Mouse (Mus musculus): Measurements from ENCODE around the gene Krt78.

The Krt78 gene

DNA sequence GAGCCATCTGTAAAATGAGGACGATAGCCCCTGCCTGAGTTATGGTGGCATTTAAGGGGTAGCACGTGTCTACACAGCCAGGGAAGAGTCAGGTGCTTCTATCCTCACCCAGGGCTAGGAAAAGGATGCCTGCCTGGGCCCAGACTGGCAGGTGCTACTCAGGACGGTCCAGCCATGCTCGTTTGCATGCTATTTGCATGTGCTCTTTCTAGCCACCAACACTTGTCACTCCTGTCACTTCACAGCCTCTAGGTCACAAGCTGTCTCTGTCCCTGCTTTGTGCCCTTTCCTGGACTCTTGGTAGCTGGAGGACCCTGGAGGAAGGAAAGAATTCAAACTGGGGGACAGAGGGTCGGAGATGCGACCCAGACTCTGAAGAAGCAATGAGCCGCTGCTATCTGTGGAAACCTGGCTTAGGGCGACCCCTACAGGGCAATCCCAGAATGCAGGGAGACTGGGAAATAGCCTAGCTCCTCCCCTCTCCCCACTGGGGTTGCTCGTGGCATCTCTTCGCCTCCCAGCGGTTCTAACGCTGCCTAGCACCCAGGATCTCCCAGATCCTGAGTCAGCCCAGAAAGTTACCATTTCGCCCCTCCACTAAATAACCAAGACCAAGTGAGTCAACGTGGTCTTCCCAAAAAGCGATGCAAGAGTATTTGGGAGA, 19.5 kb upstream of the Krt78 start:
- peak; percentile 99 to 100 for DNase-seq (ENCODE audit: low spot score in 2 of 2)

DNA sequence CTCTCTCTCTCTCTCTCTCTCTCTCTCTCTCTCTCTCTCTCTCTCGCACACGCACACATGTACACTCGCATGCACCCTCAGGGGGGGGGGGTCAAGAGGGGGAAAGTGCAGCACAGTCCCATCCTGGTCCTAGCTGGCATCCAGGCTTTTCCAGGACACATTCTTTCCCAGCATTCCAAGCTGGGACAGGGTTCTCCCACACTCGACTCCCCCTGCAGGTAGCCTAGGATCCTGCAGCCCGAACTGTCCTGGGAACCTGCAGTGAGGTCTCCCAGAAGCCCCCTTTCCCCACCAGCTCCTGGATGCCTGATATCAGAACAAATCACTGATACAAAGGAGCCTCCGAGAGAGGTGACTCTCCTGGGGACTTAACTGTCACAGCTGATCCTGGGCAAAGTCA, 16.4 kb upstream of the Krt78 start:
- peak in 1 of 2 experiments; percentile 36 for DNase-seq (ENCODE audit: low spot score in 2 of 2)

DNA sequence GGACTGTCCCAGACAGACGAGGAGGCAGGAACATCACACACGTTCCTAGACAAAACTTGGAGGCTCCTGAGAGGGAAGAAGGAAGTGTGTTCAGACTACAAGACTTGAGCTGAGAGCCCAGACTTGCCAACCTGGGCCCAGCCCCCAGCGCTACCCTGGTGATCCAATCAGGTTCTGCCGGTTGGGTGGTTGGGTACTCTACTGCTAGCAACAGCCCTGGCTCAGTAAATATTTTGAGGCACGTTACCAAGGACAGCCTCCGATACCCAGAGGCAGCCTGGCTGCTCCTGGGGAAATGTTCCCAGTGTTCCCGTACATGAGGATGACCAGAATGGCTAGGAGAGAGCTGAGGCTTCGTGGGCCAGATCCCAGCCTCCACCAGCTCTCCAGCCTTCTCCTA, 12.7 kb upstream of the Krt78 start:
- no peak for DNase-seq (ENCODE audit: low spot score in 2 of 2)

DNA sequence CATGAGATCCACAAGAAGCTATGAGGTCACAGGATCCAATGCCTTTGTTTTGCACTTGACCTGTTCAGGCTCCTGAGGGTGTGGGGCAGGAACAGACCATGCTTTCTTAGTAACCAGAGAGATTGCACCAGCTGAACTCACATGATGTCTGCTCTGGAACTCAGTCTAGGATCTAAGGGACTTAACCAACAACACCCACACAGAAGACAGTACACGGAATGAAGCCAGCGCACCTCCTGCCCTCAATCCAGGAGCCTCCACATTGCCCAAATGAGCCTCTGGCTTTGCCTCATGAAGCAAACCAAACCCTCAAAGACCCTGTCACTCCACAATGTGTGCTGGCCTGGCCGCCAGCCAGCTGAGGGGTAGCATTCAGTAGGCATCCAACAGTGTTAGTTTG, 4.8 kb upstream of the Krt78 start:
- no peak for DNase-seq (ENCODE audit: low spot score in 2 of 2)

DNA sequence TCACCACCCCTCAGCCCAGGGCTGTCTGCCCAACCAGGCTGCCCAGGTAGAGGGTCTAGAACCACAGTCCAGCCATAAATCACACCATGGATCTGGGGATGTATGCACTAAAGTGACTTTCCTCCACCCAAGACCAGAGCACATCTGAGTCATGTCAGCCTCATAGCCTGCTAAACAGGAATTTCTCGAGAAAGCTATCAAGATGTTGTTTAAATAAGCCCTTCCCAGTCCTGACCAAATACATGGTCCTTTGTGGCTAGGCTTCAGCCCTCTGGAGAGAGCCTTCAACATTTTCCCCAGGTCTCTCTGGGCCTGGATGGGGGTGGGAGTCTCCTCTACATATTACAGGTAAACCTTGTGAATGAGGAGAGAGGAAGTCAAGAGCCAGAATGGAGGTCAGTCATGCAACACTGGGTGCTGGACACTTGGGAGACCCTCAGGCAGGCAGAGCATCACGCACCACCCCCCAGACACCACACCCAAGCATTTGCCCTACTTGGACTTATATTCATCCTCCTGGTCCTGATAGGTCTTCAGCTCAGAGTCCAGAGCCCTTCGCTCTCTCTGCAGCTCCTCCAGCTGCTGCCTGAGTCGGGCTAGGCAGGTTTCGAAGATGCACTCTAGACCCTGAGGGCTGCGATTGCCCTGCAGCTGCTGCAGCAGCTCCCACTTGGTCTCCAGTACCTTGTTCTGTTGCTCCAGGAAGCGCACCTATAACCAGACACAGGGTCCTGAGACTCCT, 1.2 kb downstream of the Krt78 start:
- DNase-seq (ENCODE audit: low spot score in 2 of 2) = no peak

DNA sequence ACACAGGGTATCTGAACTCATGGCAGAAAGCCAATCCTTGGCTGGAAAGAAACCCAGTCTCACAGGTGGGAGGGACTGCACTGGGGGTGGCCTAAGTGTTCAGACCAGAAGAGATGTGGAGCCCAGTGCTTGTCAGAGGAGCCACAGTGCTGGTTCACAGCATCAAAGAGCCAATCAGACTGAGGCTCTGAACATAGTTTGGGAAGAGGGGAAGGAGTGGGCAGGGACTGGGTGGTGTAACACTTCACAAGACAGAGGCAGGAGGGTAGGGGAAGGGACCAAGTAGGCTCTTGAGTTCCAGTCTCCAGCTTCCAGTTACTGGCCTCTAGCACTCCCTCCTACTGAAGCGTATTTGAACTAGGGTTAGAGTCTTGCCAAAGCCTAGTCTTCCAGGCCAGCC, 8.7 kb downstream of the Krt78 start:
- no peak for DNase-seq (ENCODE audit: low spot score in 2 of 2)

DNA sequence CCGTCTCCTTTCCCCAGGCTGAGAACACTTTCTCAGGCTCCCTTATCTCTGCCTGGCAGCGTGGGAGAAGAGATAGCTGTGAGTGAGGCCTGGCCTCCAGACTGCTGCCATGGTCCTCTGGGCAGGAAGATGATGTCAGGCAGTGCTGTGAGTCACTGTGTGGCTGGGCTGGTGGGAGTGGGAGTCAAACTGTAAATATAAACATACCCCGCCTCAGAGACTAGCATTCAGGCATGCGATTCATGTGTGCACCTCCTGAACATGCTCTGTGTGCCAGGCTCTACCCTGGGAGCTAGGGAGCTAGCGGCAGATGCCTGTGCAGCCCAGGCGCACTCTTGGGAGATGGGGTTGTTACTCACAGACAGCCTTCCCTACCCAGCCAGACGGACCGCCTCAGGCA, 12.1 kb downstream of the Krt78 start:
- no peak for DNase-seq (ENCODE audit: low spot score in 2 of 2)

DNA sequence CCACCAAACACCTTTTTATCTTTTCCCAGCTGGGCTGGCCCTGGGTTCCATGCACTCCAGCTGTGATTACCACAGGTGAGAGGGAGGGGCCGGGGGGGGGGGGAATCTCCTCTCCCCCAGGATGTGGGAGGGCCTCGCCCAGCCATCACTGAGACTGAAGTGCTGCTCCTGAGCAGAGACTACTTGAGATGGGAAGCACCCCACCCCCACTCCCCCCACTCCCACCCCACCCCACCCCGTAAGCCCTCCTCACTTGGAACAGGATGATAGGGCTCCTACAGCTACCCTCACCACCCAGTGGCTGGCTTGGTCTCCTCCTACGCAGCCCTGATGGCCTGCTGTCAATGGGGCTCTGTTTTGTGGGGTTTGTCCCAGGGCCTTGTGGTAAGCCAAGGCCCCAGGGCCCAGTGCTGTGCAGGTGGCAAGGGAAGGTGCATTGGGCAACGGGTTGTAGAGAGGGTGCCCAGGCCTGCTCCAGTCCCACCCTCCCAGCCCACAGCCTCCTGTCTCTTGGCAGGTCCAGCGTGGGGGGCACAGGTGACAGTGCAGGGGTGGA, 13.7 kb downstream of the Krt78 start, which contains the start of gene Krt79:
Gene Krt79 (minus strand): TSS at position 51 of the 556 bp plus-strand sequence.
- DNase-seq (ENCODE audit: low spot score in 2 of 2) = no peak

DNA sequence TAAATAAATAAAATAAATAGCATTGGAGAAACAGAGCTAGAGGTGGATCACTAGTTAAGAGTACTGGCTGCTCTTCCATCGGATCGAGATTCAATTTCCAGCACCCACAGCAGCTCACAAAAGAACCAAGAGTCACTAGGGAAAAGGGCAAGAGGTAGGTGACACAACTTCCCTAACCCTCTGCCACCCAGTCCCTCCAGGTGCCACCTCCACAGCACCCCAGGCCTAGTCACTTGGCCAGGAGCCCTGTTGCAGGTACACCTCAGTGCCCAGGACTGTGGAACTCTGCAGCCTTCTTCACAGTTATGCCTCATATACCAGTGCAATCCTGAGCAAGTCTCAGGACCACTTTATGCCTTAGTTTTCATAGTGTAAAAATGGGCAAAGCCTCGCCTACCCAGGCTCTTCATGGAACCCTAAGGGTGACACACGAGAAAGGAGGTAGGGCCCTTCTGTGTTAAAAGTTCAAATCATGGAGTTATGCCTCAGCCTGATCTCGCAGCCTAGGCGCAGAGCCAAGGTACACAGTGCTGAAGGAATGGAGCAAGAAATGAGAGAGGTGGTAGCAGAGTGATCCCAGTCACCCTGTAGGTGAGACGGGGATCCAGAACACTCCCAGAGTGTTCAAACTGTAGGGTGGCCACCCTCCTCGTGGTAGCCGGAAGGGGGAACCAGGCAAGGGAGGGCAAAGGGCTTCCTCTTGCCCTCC, 15.3 kb downstream of the Krt78 start:
- no peak for DNase-seq (ENCODE audit: low spot score in 2 of 2)

DNA sequence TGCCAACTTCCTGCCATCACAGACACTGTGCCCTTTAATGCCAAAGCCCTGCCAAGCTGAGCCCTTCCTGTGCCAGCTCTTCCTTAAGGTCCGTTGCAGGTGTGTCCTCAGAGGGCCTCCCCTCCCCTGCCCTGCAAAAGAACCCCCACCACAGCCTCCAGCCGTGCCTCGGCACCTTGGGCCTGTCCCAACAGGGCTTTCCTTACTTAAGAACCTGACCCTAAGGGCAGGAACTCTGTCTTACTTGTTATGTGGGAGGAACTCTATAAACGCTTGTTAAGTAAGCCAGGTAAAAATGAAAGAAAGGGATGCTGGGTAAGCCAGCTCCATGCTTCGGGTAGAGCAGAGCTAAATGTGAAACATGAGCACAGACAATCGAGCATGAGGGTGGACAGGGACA, 21.1 kb downstream of the Krt78 start:
- DNase-seq (ENCODE audit: low spot score in 2 of 2) = no peak

DNA sequence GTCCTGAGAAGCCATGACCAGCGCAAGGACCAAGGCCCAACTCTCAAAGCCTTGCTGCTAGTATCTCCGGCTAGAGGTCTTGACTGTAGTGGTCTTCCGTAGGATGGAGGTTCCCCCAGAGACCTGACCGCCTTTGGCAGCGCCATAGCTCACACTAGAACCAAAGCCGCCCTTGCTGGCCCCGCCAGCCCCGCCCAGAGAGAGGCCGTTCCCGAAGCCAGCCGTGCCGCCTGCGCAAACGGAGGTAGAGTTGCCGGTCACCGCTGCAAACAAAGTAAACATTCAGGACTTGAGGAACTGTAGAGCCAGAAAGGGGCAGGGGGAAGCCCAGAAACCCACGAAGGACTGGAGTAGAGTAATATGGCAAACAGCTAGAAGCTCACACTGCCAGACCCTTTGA, 24.4 kb downstream of the Krt78 start:
- DNase-seq (ENCODE audit: low spot score in 2 of 2) = no peak

DNA sequence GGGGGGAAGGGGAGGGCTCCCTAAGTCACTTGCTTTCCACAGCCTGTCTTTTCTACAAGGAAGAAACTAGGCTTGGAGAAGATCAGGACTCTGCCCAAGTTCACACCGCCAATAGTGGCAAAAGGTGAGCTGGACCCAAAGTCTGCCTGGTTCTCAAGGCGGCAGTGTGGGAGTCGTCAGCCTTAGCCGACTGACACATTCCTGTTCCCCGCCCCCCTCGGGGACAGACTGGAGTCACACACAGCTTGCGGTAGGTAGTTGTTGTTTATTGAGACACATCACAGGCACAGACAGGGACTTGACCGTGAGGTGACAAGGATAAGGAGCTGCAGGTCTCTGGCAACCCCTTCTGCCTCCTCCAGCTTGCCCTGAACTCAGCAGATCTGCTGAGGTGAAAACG, 25.0 kb downstream of the Krt78 start:
- no peak for DNase-seq (ENCODE audit: low spot score in 2 of 2)

DNA sequence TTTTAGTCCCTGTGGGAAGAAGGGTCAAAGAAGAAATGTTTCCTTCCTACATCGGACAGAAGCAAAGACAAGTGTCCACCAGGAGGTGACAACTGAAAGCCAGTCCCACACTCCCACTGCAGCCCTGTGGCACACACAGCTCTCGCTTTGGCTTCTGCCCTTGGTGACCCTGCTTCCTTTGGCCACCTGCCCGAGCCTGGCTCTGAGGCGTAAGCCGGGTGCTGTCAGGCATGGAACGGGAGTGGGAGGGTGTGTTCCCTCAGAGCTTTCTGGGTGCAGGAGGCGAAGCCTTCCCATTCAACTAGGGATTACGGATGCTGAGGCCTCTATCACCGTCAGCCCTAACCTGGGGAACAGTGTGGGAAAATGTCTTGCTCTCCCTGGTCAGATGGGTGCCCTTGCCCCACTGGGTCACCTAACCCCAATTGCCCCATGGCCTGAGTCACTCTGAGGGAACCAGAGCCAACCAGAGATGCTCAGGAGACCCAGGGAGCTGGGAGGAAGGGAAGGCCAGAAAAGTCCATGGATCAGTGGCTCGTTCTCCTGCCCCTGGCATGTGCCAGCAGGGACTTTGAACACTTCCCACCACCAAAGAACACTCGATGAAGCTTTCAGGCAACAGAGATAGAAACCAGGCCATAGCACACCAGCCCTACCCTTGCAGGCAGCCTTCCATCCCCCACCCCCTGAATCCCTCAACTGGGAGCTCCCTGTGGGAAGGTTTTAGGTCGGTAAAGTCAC, 26.6 kb downstream of the Krt78 start:
- DNase-seq (ENCODE audit: low spot score in 2 of 2) = no peak

DNA sequence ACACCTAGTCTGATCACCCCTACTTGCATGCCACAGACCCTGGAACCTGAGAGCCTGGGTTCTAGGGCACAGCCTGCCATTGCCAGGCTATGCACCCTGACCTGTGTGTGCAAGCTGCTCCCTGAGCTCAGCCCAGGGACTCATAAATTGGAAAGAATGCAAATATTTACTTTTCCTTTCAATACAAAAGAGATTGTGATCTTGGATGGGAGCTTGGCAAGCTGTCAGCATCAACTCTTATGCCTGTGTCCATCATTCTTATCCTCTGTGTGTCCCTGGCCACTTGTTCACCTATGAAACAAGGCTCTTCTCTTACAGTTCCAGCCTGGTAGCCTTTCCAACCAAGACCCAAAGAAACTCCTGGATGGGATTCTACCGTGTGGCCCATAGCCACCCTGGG, 29.0 kb downstream of the Krt78 start:
- DNase-seq (ENCODE audit: low spot score in 2 of 2) = no peak

DNA sequence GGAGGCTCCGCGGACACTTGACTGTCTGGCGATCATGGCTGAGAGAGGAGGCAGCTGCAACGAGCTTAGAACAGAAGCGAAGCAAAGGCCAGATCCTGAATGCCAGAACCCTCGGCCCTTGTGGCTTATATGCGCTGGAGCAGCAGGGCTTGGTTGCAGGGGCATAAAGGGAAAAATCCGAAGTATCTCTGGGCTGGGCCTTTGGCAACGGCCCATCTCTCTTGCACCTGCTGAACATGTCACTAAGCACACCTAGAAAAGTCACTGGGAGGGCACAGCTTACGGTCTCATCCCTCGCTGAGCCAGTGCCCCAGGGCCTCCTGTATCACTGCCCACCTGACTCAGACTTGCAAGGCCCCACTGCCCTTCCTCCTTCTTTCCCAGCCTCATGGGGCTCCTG, 29.5 kb downstream of the Krt78 start, which contains the start of gene Krt4:
Gene Krt4 (minus strand): TSS at position 101 of the 400 bp plus-strand sequence.
- no peak for DNase-seq (ENCODE audit: low spot score in 2 of 2)

DNA sequence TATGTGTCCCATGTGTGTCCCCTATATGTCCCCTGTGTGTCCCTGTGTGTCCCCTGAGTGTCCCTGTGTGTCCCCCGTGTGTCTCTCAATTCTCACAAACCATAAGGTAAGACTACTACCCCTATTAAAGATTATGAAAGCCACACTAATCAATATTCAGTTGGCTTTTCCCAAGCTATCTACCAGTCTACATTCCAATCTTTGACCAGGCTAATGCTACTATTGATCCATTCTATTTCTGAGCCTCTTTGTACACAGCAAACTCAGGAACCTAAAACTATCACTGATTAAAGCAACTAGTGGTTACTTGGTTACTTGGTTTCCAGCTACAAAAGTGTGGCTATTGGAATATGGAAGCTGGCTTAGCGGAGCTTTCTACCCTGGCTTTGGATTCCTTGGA, 31.8 kb downstream of the Krt78 start:
- no peak for DNase-seq (ENCODE audit: low spot score in 2 of 2)

DNA sequence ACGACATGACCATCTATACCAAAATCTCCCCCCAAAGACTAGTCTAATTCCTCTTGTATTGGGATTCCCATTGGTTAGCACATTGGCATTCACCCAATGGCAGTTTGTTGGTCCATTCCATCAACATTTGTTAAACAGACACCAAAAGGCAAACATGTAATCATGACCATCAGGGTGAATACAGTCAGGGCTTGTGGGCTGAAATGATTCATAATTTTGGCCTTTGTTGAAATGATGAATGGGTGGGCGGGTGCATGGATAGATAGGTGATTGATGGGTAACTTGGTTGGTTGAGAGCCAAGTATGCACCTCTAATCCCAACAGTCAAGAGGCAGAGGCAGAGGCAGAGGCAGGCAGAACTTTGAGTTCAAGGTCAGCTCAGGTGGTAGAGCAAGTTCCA, 38.0 kb downstream of the Krt78 start:
- no peak for DNase-seq (ENCODE audit: low spot score in 2 of 2)

DNA sequence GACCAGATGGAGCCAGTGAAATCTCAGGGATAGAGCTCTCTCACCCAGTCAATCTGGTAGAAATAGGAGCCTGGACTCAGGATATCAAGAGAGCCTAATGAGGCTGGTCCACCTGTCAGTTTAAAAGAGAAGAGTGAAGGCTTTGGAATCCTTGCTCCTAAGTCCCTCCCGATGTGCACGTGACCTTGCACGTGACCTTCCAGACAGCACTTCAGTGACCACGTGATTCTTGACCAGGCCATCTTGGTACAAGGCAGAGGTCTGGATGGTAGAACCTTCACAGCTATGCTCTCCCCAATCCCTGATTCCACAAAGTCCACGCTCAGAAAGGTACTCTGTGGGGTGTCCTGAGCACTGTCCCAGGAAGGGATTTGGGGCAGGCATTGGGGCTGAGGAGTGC, 49.2 kb downstream of the Krt78 start:
- no peak for DNase-seq (ENCODE audit: low spot score in 2 of 2)

DNA sequence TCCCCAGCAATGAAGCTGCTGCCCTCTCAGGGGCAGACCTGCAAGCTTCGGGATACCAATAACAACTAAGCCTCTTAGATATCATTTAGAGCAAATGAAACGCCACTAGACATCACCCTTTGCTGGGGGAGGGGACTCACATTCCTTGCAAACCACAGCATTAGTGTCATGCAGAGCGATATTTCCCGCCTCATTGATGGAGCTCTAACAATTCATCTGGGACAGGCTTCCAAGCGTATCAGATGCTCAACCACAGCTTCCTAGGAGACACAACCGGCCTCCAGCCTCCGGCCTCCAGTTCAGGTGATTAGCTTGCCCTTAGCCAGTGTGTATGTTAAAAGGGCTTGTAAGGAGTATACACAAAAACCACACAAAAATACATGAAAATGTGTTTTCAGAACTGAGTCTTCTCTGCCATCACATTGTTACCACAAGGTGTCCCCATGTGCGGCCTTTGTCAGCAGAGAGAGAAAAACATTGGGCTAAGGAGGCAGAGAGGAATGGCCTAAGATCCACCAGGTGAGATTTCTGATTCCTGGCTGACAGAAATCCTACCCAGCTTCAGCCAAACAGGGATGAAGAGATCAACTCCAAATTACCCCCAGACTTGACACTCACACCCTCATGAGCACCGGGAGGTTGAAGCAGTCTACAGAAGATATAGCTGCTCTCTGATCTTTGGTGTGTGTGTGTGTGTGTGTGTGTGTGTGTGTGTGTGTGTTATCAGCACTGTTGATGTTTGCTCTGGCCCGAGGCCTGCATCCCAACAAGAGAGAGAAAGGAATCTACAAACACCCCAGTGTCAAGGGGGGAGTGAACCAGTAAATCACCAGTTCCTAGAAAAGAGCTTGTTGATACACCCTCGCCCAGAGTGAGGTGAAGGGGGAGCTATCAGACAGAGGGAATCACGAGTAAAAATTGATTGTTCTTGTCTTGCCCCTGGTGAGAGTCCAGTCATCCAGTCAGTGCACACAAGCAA, 51.6 kb downstream of the Krt78 start:
- DNase-seq (ENCODE audit: low spot score in 2 of 2) = no peak
